Mouse (Mus musculus) olfactory bulb, adult 2 months (tissue): Measurements from ENCODE around the gene Susd3.

Experiments
- CTCF ChIP-seq: fragments of 200-500 bp; IDR thresholded peaks from 2 replicates; pipeline ENCODE4 v1.5.1; 2012; ENCODE audit warnings: low read depth, mild to moderate bottlenecking, low read length, moderate library complexity; ENCODE audit not compliant: insufficient read depth
- POLR2A ChIP-seq: fragments of 200-500 bp; IDR thresholded peaks from 2 replicates; pipeline ENCODE4 v1.6.1; 2012; ENCODE audit warnings: mild to moderate bottlenecking, low read depth, low read length, moderate library complexity; ENCODE audit not compliant: insufficient read depth

DNA sequence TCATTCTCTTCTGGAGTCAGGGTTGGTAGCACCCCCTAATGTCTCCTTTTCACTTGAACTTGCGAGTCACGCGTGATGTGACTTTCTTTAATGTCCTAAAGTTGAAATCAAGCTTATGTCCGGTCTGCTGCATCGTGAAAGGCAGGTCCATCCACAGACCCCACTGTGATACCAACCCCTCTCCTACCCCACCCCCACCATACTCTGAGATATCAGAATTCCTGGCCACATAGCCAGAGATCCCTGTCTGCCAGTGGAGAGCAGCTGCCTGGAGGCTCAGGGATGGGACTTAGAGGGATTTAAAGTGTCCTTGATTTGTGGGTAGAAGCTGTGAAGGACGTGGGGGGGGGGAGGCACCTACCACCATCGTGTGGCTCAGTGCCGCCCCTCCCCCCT lies at the start of gene Susd3:
- TF ChIP-seq CTCF (no peak), POLR2A (no peak)
